Mouse (Mus musculus) cerebellum, adult 9-11 months (tissue): Measurements from ENCODE around the gene Adgra1.
A peak's percentile ranks its signal among the peaks of the same experiment; 100 is the strongest.

Experiments
- DNase-seq: peaks from one replicate; pipeline ENCODE4 v3.0.0; 2022

The Adgra1 gene

GRCm38 (mm10) chr7:139850677-139851076, 16.7 kb downstream of the Adgra1 start:
- DNase-seq: no peak

DNA sequence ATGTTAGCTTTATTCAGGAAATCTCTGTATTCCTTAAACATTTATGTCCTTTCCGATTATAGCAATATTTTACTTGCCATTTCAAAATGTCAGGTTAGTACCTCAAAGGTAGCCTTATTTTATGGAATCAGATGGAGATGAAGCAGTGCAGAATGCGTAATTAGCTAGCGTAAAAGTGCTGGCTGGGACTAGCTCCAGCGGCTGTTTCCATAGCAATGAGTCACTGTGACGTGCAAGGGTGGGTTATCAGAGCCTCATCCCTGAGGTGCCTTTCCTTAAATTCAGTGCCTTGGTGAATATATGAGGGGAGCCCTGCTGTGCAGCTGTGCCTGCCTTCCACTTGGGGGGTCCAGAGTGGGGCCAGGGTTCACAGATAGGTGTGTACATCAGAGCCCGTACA, 17.1 kb downstream of the Adgra1 start:
- DNase-seq: no peak

- no peak for DNase-seq
Observed at GRCm38 (mm10) chr7:139855261-139855660, 21.3 kb downstream of the Adgra1 start.

DNA sequence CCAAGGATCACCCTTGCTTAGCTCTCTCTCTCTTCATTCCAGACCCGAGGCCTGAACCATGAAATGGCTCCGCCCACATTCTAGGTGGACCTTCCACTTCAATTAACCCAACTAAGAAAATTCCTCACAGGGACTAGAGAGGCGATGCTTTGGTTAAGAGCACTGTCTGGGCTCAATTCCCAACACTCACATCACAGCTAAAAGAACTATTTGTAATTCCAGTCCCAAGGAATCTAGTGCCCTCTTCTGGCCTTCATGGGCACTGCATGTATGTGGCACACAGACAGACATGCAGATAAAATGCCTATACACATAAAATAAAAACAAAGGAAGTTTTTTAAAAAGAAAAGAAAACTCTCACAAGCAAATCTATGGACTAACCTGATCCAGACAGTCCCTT, 27.4 kb downstream of the Adgra1 start:
- peak; percentile 62 for DNase-seq

- no peak for DNase-seq
Observed at GRCm38 (mm10) chr7:139863076-139863475, 29.1 kb downstream of the Adgra1 start.

GRCm38 (mm10) chr7:139864253-139864652, 30.3 kb downstream of the Adgra1 start:
- DNase-seq: no peak

DNA sequence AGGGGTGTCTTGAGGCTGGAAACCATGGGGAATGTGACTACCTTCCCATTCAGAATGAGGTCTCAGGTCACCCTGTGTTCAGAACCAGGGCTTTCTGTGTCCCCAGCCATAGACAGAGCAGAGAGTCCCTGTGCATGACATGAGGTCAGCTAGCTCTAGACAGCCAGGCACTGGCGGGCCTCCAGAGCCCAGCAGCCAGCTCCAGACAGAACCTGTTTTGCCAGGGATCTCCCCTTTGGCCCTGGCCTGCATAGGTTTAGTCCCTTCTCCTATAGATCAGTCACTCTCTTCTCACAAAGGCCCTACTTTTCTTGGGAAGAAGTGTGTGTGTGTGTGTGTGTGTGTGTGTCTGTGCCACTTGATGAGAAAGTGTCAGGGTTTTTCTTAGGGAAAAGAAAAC, 30.9 kb downstream of the Adgra1 start:
- DNase-seq: no peak

DNA sequence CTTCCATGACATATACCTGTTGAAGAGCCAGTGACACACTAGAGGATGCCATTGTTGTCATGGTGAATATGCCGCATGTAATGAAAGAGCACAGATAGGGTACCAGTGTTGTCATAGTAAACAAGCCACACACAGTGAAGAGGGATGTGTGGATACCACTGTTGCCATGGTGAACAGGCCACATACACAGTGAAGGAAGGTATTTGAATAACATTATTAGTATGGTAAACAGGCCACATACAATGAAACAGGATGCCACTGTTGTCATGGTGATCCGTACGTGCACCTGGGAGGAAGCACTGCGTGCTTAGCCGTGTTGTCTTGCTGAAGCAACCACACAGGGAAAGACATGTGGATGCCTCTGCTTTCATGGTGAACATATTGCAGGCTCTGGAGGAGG, 37.0 kb downstream of the Adgra1 start:
- DNase-seq: no peak

- peak; percentile 45 for DNase-seq
Observed at GRCm38 (mm10) chr7:139877167-139877792, 43.3 kb downstream of the Adgra1 start.

- DNase-seq: no peak
Observed at GRCm38 (mm10) chr7:139878122-139878521, 44.1 kb downstream of the Adgra1 start.

DNA sequence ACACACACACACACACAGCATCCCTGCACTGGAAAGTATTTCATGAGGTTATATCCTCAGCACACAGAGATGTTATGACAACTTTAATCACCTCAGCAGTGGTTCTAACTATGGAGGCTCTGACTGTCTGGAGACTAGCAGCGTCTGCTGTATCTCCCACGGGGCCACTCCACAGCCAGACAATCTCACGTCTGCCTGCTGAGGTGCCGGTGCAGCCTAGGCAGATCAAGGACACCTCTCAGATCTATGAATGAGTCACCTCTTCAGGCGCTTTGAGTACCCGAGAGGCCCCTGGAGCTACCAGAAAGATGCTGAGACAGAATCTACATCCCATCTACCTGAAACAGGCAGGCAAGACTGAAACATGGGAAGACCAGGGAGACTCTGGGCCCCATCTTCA, 44.6 kb downstream of the Adgra1 start:
- DNase-seq: no peak

GRCm38 (mm10) chr7:139883545-139883944, 49.6 kb downstream of the Adgra1 start:
- DNase-seq: no peak

GRCm38 (mm10) chr7:139891779-139892178, 57.8 kb downstream of the Adgra1 start:
- DNase-seq: no peak

DNA sequence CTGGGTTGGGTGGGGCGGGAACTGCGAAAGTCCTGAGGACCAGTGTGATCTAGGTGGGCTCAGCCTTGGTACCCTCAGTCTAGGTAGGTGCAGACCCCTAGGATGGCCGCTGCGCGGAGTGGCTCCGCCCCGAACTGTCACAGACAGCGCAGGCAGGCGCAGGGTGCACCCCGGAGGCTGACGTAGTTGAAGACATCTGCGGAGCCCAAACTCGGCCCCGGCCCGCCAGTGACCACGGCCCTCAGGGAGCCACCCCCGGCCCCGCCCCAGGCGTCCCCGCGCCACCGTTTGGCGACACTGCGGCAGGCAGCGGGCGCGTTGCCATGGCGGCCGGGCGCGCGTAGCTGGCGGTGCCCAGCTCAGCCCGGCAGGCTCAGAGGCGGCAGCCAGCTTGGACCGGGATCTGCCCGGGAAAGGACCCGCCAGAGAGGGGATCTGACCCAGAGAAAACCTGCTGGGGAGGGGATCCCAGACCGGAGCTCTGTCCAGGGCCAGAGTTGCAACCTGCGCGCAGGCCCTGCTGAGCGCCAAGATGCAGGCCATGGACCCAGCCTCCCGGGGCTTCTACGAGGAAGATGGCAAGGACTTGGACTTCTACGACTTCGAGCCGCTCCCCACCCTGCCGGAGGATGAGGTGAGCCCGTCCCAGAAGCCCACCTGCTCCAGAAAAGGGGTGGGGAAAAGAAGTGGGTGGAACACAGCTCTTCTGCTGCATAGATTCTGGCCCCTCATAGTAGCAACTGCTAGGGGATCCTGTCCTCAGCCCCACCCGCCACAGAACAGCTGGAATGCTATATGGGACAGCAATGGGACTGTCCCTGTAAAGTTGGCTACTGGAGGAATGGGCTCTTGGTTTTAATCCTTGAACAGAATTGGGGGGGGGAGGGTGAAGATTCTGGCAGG, 60.9 kb downstream of the Adgra1 start, which contains the start of gene Kndc1:
TSS of gene Kndc1 (plus strand) at position 42 of the 903 bp plus-strand sequence.
- peak; percentile 88 for DNase-seq

GRCm38 (mm10) chr7:139896271-139896670, 62.3 kb downstream of the Adgra1 start:
- peak; percentile 43 for DNase-seq

- peak; percentile 66 for DNase-seq
Observed at GRCm38 (mm10) chr7:139896796-139897195, 62.8 kb downstream of the Adgra1 start.

DNA sequence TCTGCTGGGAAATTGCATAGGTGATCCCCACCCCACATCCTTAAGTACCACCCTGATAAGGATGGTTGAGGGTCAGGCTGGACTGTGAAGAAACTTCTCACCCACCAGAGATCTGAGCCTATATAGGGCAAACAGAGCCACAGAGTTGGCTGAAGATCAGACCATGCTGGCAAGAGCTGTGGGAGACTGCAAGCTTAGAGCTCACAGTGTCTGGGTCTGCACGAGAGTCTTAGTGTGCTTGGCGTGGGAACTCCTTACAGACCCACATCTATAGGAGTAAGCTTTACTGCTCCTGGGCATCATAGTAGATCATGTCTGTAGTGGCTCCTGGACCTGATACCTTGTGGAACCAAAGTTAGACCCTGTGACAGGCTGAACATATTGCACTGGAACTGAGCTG, 64.6 kb downstream of the Adgra1 start:
- peak; percentile 70 for DNase-seq

DNA sequence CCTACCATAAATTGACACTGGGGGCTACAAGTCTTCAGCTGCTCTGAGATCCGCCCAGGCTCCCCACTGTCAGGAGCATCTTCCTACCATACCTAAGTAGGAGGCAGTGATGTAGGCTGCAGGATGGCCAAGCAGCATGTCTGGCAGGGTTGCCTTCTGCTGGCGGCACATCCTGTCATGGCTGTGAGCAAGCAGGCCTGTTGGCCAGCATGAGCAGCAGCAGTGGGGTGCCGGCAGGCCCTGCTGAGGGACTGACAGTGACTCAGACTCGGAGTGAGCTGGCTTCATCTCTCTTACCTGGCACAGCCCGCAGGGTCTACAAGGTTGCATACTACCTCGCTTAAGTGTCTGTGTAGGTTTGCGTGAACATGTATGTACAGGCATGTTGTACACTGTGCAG, 65.5 kb downstream of the Adgra1 start:
- peak; percentile 94 for DNase-seq

- DNase-seq: peak; percentile 60
Observed at GRCm38 (mm10) chr7:139900456-139900855, 66.5 kb downstream of the Adgra1 start.

DNA sequence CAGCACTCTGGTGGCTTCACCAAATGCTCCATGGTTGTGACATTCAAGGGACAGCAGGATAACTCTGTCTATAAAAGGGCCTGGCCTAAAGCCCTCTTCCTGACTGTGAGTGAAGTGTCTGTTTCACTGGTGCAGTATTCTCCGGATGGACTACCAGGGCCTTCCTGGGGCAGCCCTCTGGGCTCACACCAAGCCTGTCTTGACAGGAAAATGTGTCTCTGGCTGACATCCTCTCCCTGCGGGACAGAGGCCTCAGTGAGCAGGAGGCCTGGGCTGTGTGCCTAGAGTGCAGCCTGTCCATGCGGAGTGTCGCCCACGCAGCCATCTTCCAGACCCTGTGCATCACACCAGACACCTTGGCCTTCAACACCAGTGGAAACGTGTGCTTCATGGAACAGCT, 66.9 kb downstream of the Adgra1 start:
- DNase-seq: peak; percentile 96

- DNase-seq: peak; percentile 50
Observed at GRCm38 (mm10) chr7:139901981-139902380, 68.0 kb downstream of the Adgra1 start.

GRCm38 (mm10) chr7:139905261-139905660, 71.3 kb downstream of the Adgra1 start:
- peak; percentile 23 for DNase-seq

- DNase-seq: peak; percentile 60
Observed at GRCm38 (mm10) chr7:139905661-139906060, 71.7 kb downstream of the Adgra1 start.

DNA sequence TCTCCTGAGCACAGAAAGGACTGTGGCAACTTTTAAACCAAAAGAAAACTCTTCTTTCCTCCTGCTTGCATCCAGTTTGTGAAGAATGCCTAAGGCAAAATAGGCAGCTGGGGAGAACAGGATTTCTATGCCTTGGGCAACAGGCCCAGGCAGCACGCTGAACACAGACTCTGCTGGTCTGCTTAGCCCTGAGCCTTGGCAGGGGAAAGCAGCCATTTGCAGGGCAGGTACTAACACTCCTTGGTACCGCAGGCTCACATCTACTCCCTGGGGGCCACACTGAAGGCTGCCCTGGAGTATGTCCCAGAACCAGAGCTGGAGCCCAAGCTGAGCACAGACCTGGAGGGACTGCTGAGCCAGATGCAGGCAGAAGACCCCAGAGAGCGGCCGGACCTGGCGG, 74.2 kb downstream of the Adgra1 start:
- DNase-seq: peak; percentile 72
